Mouse (Mus musculus) spleen, adult 12 weeks (tissue): ENCODE data around the gene Tmigd3.
"Not testable (repeated sequence)": the region's sequence is repeated elsewhere in the genome, so short reads cannot be mapped to it uniquely, and the experiment has no call there.

ENCODE experiments used
- DNase-seq: peaks from one replicate; pipeline ENCODE4 v3.0.0; 2022; ENCODE audit warnings: low spot score

Tmigd3 gene

GRCm38 (mm10) chr3:105904213-105904612, 33.5 kb downstream of the Tmigd3 start:
- DNase-seq: no peak

- no peak for DNase-seq
Observed at GRCm38 (mm10) chr3:105904721-105905120, 34.0 kb downstream of the Tmigd3 start.

DNA sequence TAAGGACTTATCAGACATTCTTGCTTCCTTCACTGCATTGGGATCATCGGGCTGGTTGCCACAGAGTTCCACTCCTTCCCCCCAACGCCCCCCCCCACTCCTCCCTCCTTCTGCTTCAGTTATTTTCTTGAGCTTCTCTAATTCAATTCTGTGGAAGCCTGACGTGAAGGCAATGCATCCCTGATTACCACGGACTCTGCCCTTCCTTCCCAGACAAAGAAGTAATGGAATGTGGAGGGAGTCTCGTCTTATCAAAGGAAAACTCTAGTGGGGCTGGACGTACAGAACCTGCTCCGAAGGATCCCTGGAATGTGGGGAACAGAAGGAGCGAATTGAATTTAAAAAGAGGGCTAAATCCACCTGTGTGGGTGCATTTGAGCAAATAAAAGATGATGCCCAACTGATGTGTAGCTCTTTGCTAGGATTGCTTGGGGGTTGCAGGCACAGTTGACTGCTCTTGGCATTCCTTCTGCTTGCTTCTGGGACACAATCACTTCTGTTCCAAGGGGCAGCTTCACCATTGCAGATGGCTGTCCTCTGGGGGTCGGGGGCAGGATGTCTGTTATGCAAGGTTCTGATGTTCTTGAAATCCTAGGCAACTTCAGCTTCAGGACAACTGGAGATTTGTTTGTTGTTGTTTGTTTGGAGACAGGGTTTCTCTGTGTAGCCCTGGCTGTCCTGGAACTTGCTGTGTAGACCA, 37.4 kb downstream of the Tmigd3 start:
- no peak for DNase-seq

- DNase-seq: no peak
Observed at GRCm38 (mm10) chr3:105908976-105909375, 38.3 kb downstream of the Tmigd3 start.

GRCm38 (mm10) chr3:105910519-105911190, 40.0 kb downstream of the Tmigd3 start:
- no peak for DNase-seq

DNA sequence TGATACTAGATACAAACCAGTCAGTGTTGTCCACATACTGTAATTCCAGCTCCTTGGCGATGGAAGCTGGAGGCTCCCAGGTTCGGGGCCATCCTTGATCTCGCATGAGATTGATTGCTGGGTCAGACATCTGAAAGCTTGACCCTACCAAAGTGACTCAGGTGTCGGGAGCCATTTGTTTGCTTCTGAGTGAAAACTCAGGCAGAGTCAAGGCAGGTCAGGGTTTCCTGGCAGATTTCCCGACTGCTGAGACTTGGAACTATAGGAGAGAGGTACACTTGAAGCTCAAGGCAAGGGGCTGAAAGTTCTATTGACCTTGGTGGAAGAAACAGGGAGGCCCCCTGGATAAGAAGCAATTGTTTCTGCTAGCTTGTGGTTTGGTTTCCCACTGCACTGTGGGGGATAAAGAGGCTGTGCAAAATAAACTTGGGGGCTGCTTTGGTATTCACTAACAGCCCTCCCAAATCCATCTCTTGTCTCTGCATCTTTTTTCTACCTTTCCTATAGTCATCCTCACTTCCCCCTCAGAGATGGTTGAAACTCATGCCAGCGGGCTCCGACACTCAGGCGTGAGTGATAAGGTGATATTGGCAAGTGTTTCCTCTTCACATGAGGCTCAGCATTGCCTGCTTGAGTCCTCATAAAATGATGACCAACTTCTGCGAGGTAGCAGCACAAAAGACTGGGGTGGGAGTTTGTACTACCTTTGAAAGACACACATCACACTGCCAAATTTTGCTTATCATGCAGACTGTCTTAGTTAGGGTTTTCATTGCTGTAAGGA, 41.6 kb downstream of the Tmigd3 start:
- no peak for DNase-seq

- no peak for DNase-seq
Observed at GRCm38 (mm10) chr3:105913839-105914681, 43.4 kb downstream of the Tmigd3 start.

GRCm38 (mm10) chr3:105915281-105915680, 44.6 kb downstream of the Tmigd3 start:
- no peak for DNase-seq

DNA sequence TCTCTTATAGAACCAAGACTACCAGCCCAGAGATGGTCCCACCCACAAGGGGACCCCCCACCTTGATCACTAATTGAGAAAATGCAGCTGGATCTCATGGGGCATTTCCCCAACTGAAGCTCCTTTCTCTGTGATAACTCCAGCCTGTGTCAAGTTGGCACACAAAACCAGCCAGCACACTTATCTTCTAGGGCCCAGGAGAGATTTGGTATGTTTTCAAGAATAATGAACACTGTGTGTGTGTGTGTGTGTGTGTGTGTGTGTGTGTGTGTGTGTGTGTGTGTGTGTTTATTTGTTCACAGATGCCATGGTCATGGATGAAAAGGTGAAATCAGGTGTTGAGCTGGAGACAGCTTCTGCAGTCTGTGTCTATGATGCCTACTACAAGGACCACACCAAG, 45.8 kb downstream of the Tmigd3 start:
- not testable (repeated sequence) for DNase-seq

- no peak for DNase-seq
Observed at GRCm38 (mm10) chr3:105917656-105918354, 47.1 kb downstream of the Tmigd3 start.

- DNase-seq: no peak
Observed at GRCm38 (mm10) chr3:105918355-105918745, 47.6 kb downstream of the Tmigd3 start.

DNA sequence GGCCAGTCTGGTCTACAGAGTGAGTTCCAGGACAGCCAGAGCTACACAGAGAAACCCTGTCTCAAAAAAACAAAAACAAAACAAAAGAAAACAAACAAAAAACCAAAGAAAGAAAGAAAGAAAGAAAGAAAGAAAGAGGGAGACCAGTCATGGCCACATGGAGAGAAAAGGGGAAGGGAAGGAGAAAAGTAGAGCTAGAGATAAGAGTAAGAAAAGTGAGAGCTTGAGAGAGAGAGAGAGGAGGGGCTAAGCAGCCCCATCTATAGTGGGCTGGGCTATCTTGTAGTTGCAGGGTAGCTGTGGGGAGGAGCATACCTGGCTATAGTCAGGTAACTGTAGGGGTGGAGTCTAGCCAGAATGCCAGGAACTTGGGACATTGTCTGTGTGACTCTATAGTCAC, 50.0 kb downstream of the Tmigd3 start:
- DNase-seq: not testable (repeated sequence)

- no peak for DNase-seq
Observed at GRCm38 (mm10) chr3:105921959-105922358, 51.3 kb downstream of the Tmigd3 start.

- DNase-seq: no peak
Observed at GRCm38 (mm10) chr3:105924616-105925015, 53.9 kb downstream of the Tmigd3 start.

DNA sequence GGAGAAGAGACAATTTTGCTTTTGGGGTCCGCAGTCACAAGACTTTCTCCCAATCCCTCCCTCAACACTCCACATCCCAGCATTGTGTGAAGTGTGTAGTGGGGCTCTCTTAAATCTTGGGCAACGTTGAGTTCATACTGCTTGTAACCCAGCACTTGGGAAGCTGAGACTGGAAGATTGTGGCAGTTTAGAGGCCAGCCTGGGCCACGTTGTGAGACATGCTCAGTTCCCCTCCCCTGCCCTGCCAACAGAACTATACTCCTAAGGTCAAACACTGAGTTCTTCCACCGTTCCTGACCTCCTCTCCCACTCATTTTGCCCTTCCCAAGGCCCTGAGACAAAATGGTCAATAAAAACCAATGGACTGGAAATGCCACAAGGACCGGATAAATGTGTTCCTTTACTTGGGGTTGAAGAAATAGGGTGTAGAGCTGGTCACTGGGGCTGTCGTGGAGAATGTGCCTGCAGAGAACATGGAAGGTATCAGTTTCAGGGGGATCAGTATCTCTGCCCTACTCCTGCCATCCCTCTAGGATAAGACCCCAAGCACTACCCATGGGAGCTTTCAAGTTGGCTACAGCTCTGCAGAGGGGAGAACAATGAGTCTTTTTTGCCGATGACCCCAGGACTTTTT, 57.0 kb downstream of the Tmigd3 start:
- no peak for DNase-seq

GRCm38 (mm10) chr3:105928195-105928569, 57.5 kb downstream of the Tmigd3 start:
- DNase-seq: no peak

GRCm38 (mm10) chr3:105928781-105929180, 58.1 kb downstream of the Tmigd3 start:
- no peak for DNase-seq

DNA sequence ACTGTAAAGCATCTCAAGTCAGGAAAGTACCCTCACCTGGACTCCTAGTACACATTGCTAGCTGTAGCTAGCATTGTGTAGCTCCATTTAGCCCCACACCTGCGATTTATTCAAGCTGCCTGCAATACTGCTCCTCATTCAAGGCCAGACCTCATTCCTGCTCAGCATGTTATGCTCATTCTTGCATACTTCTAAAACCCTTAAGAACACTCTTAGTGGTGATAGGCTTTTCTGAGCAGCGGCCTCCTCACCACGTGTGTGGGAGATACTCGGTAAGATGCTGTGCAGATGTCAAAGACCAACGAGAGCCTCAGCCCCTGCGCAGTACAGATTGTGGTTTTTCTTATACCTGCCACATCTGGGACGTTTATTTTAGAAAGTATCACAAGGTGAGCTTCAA, 59.1 kb downstream of the Tmigd3 start:
- no peak for DNase-seq

DNA sequence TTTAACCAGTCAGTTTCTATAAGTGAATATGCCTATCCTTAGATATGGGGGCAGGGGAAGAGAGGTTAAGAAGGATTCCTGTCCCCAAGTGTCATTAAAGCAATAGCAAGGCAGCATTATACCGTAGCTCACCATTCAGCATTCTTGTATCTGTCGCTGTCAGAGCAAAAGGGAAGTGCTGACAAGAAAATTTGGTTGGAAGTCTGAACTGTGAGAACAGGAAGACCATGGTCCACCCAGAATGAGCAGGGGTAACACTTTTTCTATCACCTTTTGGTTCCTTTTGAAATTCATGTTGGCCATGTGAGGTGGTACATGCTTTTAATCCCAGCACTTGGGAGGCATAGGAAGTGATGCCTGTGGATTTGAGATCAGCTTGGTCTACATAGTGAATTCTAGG, 60.4 kb downstream of the Tmigd3 start:
- DNase-seq: no peak

- DNase-seq: no peak
Observed at GRCm38 (mm10) chr3:105932240-105933071, 61.8 kb downstream of the Tmigd3 start, which contains the start of gene I830077J02Rik. Gene I830077J02Rik, minus strand, starts transcription at chr3:105932664.
